Mouse (Mus musculus) small intestine, adult 2 months (tissue): ENCODE measurements around the gene Cep131.

Experiments
- CTCF ChIP-seq: fragments of 200-500 bp; IDR thresholded peaks from 2 replicates; pipeline ENCODE4 v1.5.1; 2012; ENCODE audit warnings: low read depth, mild to moderate bottlenecking, control low read depth, inconsistent platforms, low read length, moderate library complexity, mixed read lengths; ENCODE audit not compliant: insufficient replicate concordance, insufficient read length; ENCODE audit errors: extremely low read depth
- POLR2A ChIP-seq: fragments of 200-500 bp; IDR thresholded peaks from 2 replicates; pipeline ENCODE4 v1.6.1; 2012; ENCODE audit warnings: low read depth, mild to moderate bottlenecking, control low read depth, inconsistent platforms, low read length, moderate library complexity

DNA sequence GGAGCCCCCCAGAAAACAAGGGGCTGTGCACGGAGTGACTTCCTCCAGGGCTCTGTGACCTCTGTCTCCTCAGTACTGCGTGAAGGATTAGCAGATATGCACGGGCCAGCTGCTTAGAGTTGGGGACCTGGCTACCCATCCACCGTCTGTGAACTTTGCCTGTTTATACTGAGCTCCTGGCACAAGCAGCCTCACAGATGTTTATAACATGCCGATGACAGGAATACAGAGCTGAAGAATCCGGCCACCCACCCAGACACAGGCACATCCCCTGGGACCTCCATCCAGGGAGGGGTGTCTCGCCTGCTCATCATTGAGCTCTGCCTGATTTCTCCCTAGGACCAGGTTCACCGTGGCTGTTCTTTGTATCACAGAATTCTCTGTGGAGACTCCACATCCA, 54.6 kb downstream of the Cep131 start:
- TF ChIP-seq POLR2A (no peak), CTCF (no peak)
